Mouse (Mus musculus): ENCODE data around the gene Mypn.

The Mypn gene

GRCm38 (mm10) chr10:63192736-63193135 is 11.0 kb downstream of the Mypn start:
- DNase-seq = no peak

DNA sequence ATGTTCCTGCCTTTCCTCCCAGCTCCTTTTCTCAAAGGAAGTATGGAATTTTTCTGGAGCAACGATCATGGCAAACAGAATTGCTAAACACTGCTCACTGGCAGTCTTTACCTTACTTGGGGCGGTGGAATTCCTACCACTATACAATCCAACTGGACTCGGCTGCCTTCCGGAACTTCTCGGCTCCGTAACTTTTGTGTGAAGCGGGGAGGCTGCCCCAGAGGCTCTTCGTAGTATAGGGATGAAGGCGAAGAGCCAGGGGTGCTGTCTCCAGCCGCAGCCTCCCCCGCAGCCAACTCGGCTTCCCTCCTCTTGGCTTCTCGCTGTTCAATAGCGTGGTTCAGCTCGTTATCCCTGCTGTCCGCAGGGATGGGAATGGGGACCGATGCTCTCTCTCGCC is 11.5 kb downstream of the Mypn start:
- no peak for DNase-seq

- no peak for DNase-seq
Observed at GRCm38 (mm10) chr10:63184451-63184850, 19.3 kb downstream of the Mypn start.

DNA sequence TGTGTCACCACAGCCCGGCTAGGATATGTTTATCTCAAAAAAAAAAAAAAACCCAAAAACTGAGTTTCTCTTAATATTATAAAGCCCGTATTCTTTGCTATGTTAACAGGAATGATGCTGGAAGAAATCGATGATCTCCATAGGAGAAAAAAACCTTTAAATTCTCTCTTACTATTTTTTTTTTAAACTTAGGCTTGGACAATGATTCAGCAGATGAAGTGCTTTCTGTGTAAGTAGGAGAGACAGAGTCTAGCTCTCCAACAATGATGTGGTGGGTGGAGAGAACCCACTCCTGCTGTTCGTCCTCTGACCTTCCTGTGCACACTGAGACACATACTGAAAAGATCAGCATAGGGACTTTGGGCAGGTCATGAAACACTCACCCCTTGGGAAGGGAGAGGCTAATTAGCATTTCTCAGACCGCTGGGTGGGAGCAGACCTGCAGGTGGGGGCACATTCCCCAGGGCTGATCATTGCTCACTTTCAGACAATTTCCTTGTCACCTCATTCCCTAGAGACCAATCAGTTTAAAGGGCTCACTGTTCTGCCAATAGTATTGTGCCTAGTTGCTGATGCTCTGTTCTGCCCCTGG is 21.5 kb downstream of the Mypn start:
- no peak for DNase-seq

DNA sequence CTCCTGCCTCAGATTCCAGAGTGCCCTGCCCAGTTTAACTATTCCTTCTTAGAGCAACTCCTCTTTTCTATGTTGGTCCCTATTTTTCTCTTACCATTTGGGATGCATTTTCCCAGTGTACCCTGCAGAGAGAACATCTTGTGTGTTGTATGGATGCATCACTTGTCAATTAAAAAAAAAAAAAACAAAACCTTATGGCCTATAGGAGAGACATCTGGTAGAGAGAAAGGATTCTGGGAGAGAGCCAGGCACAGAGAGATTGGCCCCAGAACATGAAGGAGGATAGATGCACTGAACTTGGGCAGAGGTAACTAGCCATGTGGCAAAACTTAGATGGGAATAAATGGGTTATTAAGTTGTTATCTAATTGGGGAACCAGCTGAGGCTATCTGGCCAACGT is 22.6 kb downstream of the Mypn start:
- no peak for DNase-seq

GRCm38 (mm10) chr10:63179524-63179923 is 24.2 kb downstream of the Mypn start:
- DNase-seq = no peak

- no peak for DNase-seq
Observed at GRCm38 (mm10) chr10:63178318-63178717, 25.4 kb downstream of the Mypn start.

GRCm38 (mm10) chr10:63177286-63178140 is 26.2 kb downstream of the Mypn start:
- no peak for DNase-seq

DNA sequence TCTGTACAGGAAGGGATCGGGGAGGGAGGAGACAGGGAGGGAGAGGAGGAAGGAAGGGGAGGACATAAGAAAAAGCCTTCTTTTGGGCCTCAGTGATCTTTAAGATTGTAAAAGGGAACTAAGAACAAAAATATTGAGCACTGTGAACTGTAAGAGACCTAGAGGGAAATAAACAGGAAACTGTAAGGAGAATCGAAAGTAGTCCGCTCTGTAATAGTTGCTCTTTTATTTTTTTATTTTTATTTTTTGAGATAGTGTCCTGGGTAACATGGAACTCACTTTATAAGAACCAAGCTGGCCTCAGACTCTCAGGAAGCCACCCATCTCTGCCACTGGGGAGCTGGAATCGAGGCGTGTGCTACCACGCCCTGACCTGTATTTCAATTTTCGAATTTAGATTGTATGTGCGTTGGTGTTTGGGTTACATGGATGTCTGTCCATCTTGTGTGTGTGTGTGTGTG is 27.3 kb downstream of the Mypn start:
- no peak for DNase-seq

DNA sequence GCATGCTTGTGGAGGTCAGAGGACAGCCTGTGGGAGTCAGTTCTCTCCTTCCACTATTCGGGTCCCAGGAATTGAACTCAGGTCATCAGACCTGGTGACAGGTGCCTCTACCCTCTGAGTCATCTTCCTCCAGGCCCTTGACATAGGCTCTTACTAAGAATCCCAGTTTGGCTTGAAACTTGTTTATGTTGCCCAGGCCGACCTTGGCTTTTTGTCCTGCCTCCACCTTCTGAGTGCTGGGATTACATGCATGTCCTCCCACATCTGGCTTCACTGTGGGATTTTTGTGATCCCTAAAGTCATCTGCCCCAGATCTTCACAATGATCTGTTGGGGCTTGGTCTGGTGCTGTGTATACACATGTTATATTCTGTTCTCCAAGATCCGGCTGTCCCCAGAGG is 31.7 kb downstream of the Mypn start:
- DNase-seq = no peak

DNA sequence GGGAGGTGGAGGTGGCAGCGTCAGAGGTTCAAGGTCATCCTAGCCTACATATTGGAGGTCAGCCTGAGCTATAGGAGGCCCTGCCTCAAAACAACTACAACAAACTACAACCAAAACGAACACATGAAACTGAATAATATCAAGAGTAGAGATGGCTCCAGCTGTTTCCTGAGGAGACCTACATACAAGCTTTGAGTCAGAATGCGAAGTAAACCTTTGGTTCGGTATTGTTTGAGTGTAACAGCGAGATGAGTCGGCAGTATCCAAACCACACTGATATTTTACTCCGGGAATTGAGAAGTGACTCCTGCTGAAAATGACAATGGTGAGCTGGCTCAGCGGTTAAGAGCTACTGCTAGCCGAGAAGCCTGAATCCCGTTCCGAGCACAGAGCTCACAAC is 34.2 kb downstream of the Mypn start:
- DNase-seq = no peak

DNA sequence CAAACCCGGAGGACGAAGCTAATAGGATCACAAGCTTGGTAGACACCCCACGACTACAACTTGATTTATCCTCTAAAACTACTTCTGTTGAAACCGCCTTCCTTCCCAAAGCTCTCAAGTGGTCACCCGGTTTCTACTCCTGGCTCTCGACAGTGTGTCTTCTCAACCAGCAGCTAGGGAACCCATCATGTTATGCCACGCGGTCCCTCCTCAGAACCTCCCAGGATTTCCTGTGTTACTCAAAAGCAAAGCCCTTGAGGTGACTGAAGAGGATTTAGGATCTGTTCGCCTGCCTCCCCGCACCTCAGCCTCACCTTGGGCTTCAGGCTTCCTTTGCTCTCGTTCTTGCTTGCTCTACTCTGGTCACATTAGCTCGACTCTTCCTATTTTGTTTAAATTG is 35.6 kb downstream of the Mypn start:
- DNase-seq = no peak

GRCm38 (mm10) chr10:63167241-63167995 is 36.3 kb downstream of the Mypn start:
- DNase-seq = no peak

DNA sequence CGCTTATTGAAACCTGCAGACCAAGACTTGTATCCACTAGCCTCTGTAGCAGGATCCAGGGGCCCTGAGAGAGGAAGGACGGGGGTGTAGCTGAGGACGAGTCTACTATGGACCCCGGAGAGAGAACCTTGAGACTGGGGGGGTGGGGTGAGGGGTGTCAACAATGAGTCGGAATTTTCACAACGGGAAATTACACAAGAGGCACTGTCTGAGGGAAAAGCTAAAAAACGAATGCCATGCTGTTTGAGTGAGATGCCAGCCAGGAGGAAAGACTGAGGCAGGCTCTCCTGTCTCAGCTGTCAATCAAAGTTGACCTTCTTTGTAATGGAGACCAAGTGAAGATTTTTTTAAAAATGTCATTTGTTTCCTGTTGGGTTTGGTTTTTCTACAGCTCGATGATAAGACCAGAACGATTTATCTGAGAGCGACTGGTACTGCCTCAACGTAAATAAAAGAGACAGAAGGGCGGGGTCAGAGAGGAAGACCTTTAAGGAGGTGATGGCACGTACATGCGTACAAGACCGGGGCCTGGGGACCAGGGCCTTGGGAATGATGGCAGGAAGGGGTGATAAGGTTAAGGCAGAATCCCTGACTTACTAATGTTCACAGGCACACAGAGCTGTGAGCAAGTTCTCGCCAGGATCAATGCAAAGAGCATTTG is 37.9 kb downstream of the Mypn start:
- DNase-seq = no peak

DNA sequence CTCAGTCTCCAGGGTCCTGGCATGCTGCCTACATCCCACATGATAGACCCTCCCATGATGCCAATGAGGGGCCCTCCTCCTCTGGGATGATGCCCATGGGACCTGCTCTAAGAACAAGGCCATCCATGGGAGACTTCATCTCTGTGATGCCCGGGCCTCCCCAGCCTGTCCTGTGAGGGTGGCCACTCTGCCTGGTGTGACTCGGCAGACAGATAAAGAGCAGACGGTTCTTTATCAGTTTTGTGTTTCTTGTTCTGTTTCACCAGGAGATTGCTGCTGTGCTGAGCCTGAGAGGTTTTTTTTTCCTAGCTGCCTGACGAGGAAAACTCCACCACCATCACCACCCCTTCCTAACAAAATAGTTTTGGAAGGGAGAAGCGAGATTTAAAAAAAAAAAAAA is 42.5 kb downstream of the Mypn start:
- DNase-seq = no peak

DNA sequence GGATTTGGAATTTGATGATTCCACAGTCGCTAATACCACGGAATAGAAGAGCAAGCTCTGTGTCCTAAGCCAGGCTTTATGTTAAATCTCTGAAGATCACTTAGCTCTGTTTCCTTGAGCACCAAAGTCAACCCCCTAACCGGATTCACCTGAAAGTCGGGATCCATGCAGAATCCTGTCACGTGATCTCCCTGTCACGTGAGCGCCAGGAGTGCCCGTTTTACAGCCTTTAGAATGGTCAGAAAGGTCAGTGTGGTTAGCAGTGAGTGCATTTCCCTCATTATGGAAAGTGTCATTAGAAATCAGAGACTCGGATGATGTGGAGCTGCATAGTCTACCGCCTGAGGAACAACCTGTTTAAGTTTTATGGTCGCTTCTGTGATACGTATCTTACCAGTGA is 43.1 kb downstream of the Mypn start:
- DNase-seq = peak in 1 of 2 experiments; percentile 39

DNA sequence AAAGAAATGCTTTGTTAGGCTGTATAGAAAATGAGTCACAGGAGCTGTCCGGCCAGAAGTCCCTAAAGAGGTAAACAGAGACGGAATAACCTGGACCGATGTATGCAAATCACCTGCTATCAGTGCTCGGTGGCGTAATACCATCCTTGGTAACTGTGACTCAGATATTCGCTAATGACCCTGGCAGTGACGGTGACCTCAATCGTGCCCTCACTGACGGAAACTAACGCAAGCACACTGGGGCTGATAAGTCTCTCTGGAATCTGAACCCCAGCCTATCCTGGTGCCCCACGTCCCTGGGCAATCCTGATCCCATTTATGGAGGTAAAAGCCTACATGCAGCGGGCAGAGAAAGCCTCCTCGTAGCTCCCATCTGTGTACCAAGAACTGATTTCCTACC is 45.6 kb downstream of the Mypn start:
- no peak for DNase-seq

- no peak for DNase-seq
Observed at GRCm38 (mm10) chr10:63157491-63157890, 46.3 kb downstream of the Mypn start.

- peak; percentile 41 to 54 for DNase-seq
Observed at GRCm38 (mm10) chr10:63156919-63157318, 46.8 kb downstream of the Mypn start.

GRCm38 (mm10) chr10:63156351-63156750 is 47.4 kb downstream of the Mypn start:
- no peak for DNase-seq

DNA sequence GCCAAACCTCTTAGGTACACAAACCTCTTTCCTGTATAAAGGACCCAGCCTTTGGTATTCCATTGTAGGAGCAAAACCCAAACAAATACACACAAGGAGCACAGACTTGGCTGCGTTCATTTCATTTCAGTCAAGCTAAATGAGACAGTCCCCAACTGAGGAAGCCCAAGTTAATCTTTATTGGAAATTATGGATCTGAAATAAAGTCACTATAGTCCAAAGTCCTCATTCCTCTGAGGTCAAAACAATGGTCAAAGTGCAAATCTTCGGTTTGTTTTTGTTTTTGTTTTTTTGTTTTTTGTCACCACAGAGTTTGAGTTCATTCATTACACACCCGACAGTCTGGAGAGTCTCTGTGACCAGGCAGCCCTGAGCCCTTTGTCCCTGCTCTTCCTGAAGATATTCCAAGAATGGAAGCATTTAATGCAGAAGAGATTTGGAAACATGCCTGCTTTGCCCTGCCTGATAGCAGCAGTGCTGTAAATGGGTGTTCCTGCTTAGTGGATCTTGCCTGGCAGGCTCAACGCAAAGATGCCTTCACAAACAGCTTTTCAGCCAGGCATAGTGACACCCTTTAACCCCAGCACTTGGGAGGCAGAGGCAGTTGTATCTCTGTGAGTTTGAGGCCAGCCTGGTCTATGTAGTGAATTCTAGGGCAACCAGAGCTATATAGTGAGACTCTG is 47.9 kb downstream of the Mypn start:
- DNase-seq = no peak

- no peak for DNase-seq
Observed at GRCm38 (mm10) chr10:63154726-63155125, 49.0 kb downstream of the Mypn start.

- no peak for DNase-seq
Observed at GRCm38 (mm10) chr10:63154226-63154625, 49.5 kb downstream of the Mypn start.
